Mouse (Mus musculus): ENCODE measurements around the gene Ndst2. TPM values are rescaled to one million over a fixed set of nuclear protein-coding genes. Genes with fewer than 3 reads are reported as not detected.
A peak's percentile ranks its signal among the peaks of the same experiment; 100 is the strongest.
"Not testable (repeated sequence)": the region's sequence is repeated elsewhere in the genome, so short reads cannot be mapped to it uniquely, and the experiment has no call there.

Gene Ndst2
- polyA plus RNA-seq, 1 experiment from 2014 or later = 16.7 TPM

- no peaks in the 10 kb centered on the region for H3K27me3 ChIP-seq
- H3K36me3 ChIP-seq = peaks cover 88% of the 10 kb centered on the region
- H3K4me3 ChIP-seq = no peak overlapping the region
- no peak overlapping the region for H3K9ac ChIP-seq
- 78% methylated on average over 11 of the region's 11 CpGs for WGBS
- peaks cover 14% of the 10 kb centered on the region for H3K4me1 ChIP-seq (replicated peaks)
- H3K4me2 ChIP-seq = no peak overlapping the region
- H3K27ac ChIP-seq = no peak overlapping the region
- H3K9me3 ChIP-seq = no peaks in the 10 kb centered on the region
- no peak; the same call in 1 of the 2 replicates for ATAC-seq (ENCODE audit: low FRiP score)
Observed at GRCm38 (mm10) chr14:20713832-20714231, 20.5 kb downstream of the Ndst2 start.

GRCm38 (mm10) chr14:20708239-20708638 is 26.1 kb downstream of the Ndst2 start:
- ATAC-seq (ENCODE audit: low FRiP score) = no peak
- H3K4me3 ChIP-seq = peak overlapping the region; percentile 93
- H3K9ac ChIP-seq = peak overlapping the region; percentile 95
- no peaks in the 10 kb centered on the region for H3K27me3 ChIP-seq
- 8% methylated on average over 10 of the region's 10 CpGs for whole genome bisulfite sequencing
- H3K4me1 ChIP-seq (replicated peaks) = peaks cover 36% of the 10 kb centered on the region
- H3K4me2 ChIP-seq = peak overlapping the region; percentile 88
- H3K27ac ChIP-seq = peak overlapping the region; percentile 94
- no peaks in the 10 kb centered on the region for H3K9me3 ChIP-seq
- H3K36me3 ChIP-seq = peaks cover 47% of the 10 kb centered on the region

- ATAC-seq (ENCODE audit: low FRiP score) = peak; percentile 95
- H3K4me2 ChIP-seq = peak within 1 kb of the TSS; percentile 88
- WGBS = under 1% methylated on average over 78 of the region's 80 CpGs
Observed at GRCm38 (mm10) chr14:20707201-20708190, 26.9 kb downstream of the Ndst2 start, which contains the start of gene Zswim8. Zswim8 (plus strand) TSS chr14:20707552.

DNA sequence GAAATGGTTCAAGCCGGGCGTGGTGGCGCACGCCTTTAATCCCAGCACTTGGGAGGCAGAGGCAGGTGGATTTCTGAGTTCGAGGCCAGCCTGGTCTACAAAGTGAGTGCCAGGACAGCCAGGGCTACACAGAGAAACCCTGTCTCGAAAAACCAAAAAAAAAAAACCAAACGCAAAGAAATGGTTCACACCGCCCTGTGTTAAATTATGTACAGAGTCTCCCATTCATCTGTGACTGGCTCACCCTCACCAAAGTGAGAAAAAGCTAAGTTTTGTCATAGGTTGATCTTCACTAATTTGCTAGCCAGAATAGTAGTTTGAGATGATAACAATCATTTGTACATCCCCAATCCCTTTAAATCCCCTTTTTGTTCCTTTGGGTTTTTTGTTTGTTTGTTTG is 30.9 kb downstream of the Ndst2 start:
- H3K4me1 ChIP-seq (replicated peaks) = peaks cover 56% of the 10 kb centered on the region

More at GRCm38 (mm10) chr14:20707201-20708190, 26.9 kb downstream of the Ndst2 start, which contains the start of gene Zswim8:
- H3K27ac ChIP-seq = peak within 1 kb of the TSS; percentile 94
- peaks cover 36% of the 10 kb centered on the region for H3K4me1 ChIP-seq (replicated peaks)
- peaks cover 39% of the 10 kb centered on the region for H3K36me3 ChIP-seq
- no peaks in the 10 kb centered on the region for H3K27me3 ChIP-seq
- peak within 1 kb of the TSS; percentile 95 for H3K9ac ChIP-seq
- peak within 1 kb of the TSS; percentile 93 for H3K4me3 ChIP-seq
- H3K9me3 ChIP-seq = no peaks in the 10 kb centered on the region

DNA sequence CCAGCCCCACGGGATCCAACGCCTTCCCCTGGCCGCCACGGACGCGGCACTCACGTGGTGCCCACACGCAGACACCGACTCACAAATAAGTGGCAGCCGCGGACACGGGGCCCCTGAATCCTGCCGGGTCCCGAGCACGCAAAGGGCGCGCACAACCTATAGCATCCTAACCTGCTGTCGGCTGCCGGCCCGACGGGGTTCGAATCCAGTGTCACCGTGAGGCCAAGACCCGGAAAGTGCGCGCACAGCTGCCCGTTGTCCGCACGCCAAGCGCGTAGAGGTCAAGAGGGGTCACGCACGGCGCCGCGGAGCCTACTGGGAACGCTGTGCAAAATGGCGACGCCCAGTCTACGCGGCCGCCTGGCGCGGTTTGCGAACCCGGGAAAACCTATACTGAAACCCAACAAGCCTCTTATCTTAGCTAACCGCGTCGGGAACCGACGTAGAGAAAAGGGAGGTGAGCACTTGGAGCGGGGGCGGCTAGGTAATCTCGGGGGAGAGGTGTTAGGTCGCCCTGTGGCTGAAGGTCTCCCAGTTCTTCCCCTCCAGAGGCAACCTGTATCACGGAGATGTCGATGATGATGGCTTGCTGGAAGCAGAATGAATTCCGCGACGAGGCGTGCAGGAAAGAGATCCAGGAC is 31.5 kb downstream of the Ndst2 start, which contains the start of gene Chchd1:
Chchd1 (plus strand) TSS at position 266 of the 641 bp plus-strand sequence.
- Histone ChIP-seq H3K9ac (peak within 1 kb of the TSS; percentile 91), H3K4me1 (replicated peaks) (peaks cover 60% of the 10 kb centered on the region), H3K4me2 (peak within 1 kb of the TSS; percentile 67), H3K27me3 (no peaks in the 10 kb centered on the region), H3K9me3 (no peaks in the 10 kb centered on the region), H3K36me3 (peaks cover 18% of the 10 kb centered on the region), H3K27ac (peak within 1 kb of the TSS; percentile 93), H3K4me3 (peak within 1 kb of the TSS; percentile 77)
- peak; percentile 63 for ATAC-seq (ENCODE audit: low FRiP score)
- WGBS = under 1% methylated on average over 61 of the region's 61 CpGs

More for the DNA sequence above, 30.9 kb downstream of the Ndst2 start:
- peak overlapping the region; percentile 93 for H3K27ac ChIP-seq
- peak overlapping the region; percentile 67 for H3K4me2 ChIP-seq
- not testable (repeated sequence) for H3K9me3 ChIP-seq; H3K27me3 ChIP-seq; ATAC-seq (ENCODE audit: low FRiP score)
- H3K9ac ChIP-seq = peak overlapping the region; percentile 91
- H3K36me3 ChIP-seq = peaks cover 18% of the 10 kb centered on the region
- H3K4me3 ChIP-seq = peak overlapping the region; percentile 77
- 10% methylated on average over 8 of the region's 8 CpGs for WGBS

DNA sequence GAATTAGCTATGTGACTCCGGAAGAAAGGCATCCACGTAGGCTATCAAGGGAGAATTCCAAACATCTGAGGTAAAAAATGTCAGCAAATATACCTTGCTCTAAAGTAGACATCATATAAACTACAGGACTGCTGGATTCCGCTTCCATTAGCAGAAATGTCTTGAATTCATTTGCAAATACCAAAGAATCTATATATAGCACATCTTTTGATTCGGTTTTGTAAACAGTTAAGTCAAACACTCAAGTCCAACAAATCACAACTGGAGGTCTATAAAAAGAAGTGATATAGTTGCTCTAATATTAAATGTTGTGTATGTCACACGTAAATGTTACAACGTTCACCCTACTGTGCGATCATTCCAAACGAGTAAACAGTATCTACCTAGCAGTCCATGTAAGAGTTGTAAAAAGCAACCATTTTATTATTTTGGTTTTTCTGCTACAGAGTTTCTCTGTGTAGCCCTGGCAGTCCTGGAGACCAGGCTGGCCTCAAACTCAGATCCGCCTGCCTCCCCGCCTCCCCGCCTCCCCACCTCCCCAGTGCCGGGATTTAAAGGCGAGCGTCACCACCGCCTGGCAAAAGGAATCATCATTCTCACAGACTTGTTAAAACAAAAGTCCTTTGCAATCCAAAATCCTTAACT is 32.1 kb downstream of the Ndst2 start:
- H3K27ac ChIP-seq = peak overlapping the region; percentile 93
- ATAC-seq (ENCODE audit: low FRiP score) = peak; percentile 9
- 15% methylated on average over 15 of the region's 15 CpGs for WGBS
- peaks cover 18% of the 10 kb centered on the region for H3K36me3 ChIP-seq
- H3K4me3 ChIP-seq = peak overlapping the region; percentile 77
- H3K4me1 ChIP-seq (replicated peaks) = peaks cover 66% of the 10 kb centered on the region
- peak overlapping the region; percentile 67 for H3K4me2 ChIP-seq
- H3K9me3 ChIP-seq = no peaks in the 10 kb centered on the region
- no peaks in the 10 kb centered on the region for H3K27me3 ChIP-seq
- H3K9ac ChIP-seq = peak overlapping the region; percentile 91

- Histone ChIP-seq H3K9ac (peak overlapping the region; percentile 91), H3K36me3 (peaks cover 18% of the 10 kb centered on the region), H3K4me1 (replicated peaks) (peaks cover 69% of the 10 kb centered on the region), H3K4me3 (peak overlapping the region; percentile 77), H3K27me3 (no peaks in the 10 kb centered on the region), H3K27ac (no peak overlapping the region), H3K4me2 (peak overlapping the region; percentile 67), H3K9me3 (no peaks in the 10 kb centered on the region)
- ATAC-seq (ENCODE audit: low FRiP score) = no peak
- WGBS = 83% methylated on average over 8 of the region's 8 CpGs
Observed at GRCm38 (mm10) chr14:20701554-20701953, 32.8 kb downstream of the Ndst2 start.

GRCm38 (mm10) chr14:20700362-20700761 is 34.0 kb downstream of the Ndst2 start:
- Histone ChIP-seq H3K4me1 (replicated peaks) (peaks cover 75% of the 10 kb centered on the region), H3K27me3 (no peaks in the 10 kb centered on the region), H3K27ac (no peak overlapping the region), H3K9ac (no peak overlapping the region), H3K4me2 (no peak overlapping the region), H3K4me3 (no peak overlapping the region), H3K36me3 (peaks cover 15% of the 10 kb centered on the region), H3K9me3 (no peaks in the 10 kb centered on the region)
- no peak for ATAC-seq (ENCODE audit: low FRiP score)
- WGBS = 89% methylated on average over 3 of the region's 3 CpGs

- peak overlapping the region; percentile 65 for H3K4me3 ChIP-seq
- H3K9me3 ChIP-seq = no peaks in the 10 kb centered on the region
- ATAC-seq (ENCODE audit: low FRiP score) = no peak
- H3K27ac ChIP-seq = no peak overlapping the region
- peak overlapping the region; percentile 83 for H3K4me2 ChIP-seq
- peak overlapping the region; percentile 60 for H3K9ac ChIP-seq
- H3K27me3 ChIP-seq = no peaks in the 10 kb centered on the region
- H3K36me3 ChIP-seq = peaks cover 12% of the 10 kb centered on the region
- H3K4me1 ChIP-seq (replicated peaks) = peaks cover 79% of the 10 kb centered on the region
- 91% methylated on average over 2 of the region's 2 CpGs for WGBS
Observed at GRCm38 (mm10) chr14:20698515-20698914, 35.8 kb downstream of the Ndst2 start.

GRCm38 (mm10) chr14:20696986-20697385 is 37.4 kb downstream of the Ndst2 start:
- ATAC-seq (ENCODE audit: low FRiP score) = no peak
- H3K4me2 ChIP-seq = peak overlapping the region; percentile 83
- peaks cover 27% of the 10 kb centered on the region for H3K36me3 ChIP-seq
- peak overlapping the region; percentile 65 for H3K4me3 ChIP-seq
- 0% methylated on average over 1 of the region's 1 CpGs for WGBS
- peak overlapping the region; percentile 13; the same call in 1 of the 2 replicates for H3K27ac ChIP-seq
- peak overlapping the region; percentile 86 for H3K9ac ChIP-seq
- no peaks in the 10 kb centered on the region for H3K9me3 ChIP-seq
- no peaks in the 10 kb centered on the region for H3K27me3 ChIP-seq
- H3K4me1 ChIP-seq (replicated peaks) = peaks cover 72% of the 10 kb centered on the region

DNA sequence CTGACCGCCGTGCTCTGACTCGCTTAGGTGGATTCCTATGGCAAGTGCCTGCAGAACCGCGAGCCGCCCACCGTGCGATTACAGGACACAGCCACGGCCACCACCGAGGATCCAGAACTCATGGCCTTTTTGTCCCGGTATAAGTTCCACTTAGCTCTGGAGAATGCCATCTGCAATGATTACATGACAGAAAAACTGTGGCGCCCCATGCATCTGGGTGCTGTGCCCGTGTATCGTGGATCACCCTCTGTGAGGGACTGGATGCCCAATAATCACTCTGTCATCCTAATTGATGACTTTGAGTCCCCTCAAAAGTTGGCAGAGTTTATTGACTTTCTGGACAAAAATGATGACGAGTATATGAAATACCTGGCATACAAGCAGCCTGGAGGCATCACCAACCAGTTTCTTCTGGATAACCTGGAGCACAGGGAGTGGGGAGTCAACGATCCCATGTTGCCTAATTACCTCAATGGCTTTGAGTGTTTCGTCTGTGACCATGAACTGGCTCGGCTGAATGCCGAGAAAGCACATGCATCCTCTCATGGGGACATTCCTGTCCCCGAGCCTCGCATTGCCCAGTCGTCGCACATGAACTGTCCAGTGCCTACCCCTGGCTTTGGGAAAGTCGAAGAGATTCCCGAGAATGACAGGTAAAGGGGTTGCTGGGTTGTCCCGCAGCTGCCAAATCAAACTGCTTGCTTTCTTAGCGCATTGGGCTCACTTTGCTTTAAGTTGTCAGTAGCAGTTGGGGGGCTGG is 38.4 kb downstream of the Ndst2 start:
- Histone ChIP-seq H3K4me1 (replicated peaks) (peaks cover 61% of the 10 kb centered on the region), H3K36me3 (peaks cover 38% of the 10 kb centered on the region), H3K4me2 (peak overlapping the region; percentile 83), H3K9me3 (no peaks in the 10 kb centered on the region), H3K27me3 (no peaks in the 10 kb centered on the region), H3K27ac (peak overlapping the region; percentile 96), H3K9ac (peak overlapping the region; percentile 86), H3K4me3 (peak overlapping the region; percentile 65)
- no peak for ATAC-seq (ENCODE audit: low FRiP score)
- WGBS = 12% methylated on average over 27 of the region's 27 CpGs

All from hindbrain, embryonic 13.5 days (tissue).